Mouse (Mus musculus) hindbrain, embryonic 14.5 days (tissue): Measurements from ENCODE around the gene Zfp68. TPM values are rescaled to one million over a fixed set of nuclear protein-coding genes. Genes with fewer than 3 reads are reported as not detected.
"Not testable (repeated sequence)": the region's sequence is repeated elsewhere in the genome, so short reads cannot be mapped to it uniquely, and the experiment has no call there.

Experiments
- ATAC-seq: fragments of 200-750 bp; cut with Nextera tagmentation; 2 replicates; pipeline ENCODE4 v1.8.0; 2017; ENCODE audit warnings: moderate number of reproducible peaks, mild to moderate bottlenecking, moderate TSS enrichment, moderate library complexity; ENCODE audit not compliant: low FRiP score
- DNase-seq: peaks from one replicate; pipeline ENCODE4 v3.0.0-alpha.2; 2015; ENCODE audit warnings: low spot score
- H3K27ac ChIP-seq: fragments of 300-500 bp; sonication (generic); 2 replicates; pipeline ENCODE4 v1.5.1; 2014; ENCODE audit warnings: mild to moderate bottlenecking, moderate library complexity
- H3K27me3 ChIP-seq: fragments of 300-500 bp; sonication (generic); 2 replicates; pipeline ENCODE4 v1.6.1; 2014; ENCODE audit warnings: mild to moderate bottlenecking, low read length, mixed read lengths; ENCODE audit not compliant: control insufficient read depth, insufficient read depth
- H3K36me3 ChIP-seq: fragments of 300-500 bp; sonication (generic); replicated peaks from 2 replicates; pipeline ENCODE4 v1.6.1; 2014; ENCODE audit not compliant: control insufficient read depth, insufficient read depth
- H3K4me1 ChIP-seq: fragments of 300-500 bp; sonication (generic); replicated peaks from 2 replicates; pipeline ENCODE4 v1.6.1; 2014; ENCODE audit warnings: antibody characterized with exemption, low read length, mixed read lengths; ENCODE audit not compliant: control insufficient read depth, insufficient read depth
- H3K4me2 ChIP-seq: fragments of 300-500 bp; sonication (generic); replicated peaks from 2 replicates; pipeline ENCODE4 v1.6.1; 2014; ENCODE audit warnings: mild to moderate bottlenecking, moderate library complexity
- H3K4me3 ChIP-seq: fragments of 300-500 bp; sonication (generic); replicated peaks from 2 replicates; pipeline ENCODE4 v1.5.1; 2014; ENCODE audit warnings: mild to moderate bottlenecking, low read length
- H3K9ac ChIP-seq: fragments of 300-500 bp; sonication (generic); 2 replicates; pipeline ENCODE4 v1.6.1; 2014
- H3K9me3 ChIP-seq: fragments of 300-500 bp; sonication (generic); 2 replicates; pipeline ENCODE4 v1.6.1; 2016; ENCODE audit warnings: low read length; ENCODE audit not compliant: control insufficient read depth
- WGBS: fragments of 180-500 bp; shearing (Covaris S2); extraction: QIAGEN DNeasy Blood & Tissue Kit; methylation state at CpG from one replicate; pipeline ENCODE4 v1.1.7; 2014; 5-methylcytosine and 5-hydroxymethylcytosine counted together
- microRNA-seq: library from miRNA; unstranded; fragments of <30 nt; microRNA quantifications from one replicate; pipeline ENCODE4, GENCODE M21; 2016
- polyA plus RNA-seq: library from polyadenylated mRNA; unstranded; fragments of >200 nt; fragmentation: Nextera tagmentation; extraction: Ambion mirVana; gene quantifications from 2 replicates; pipeline ENCODE4 v1.2.1, GENCODE M21; 2014

Zfp68 gene
- polyA plus RNA-seq, 1 experiment from 2014 or later = 83.0 TPM

DNA sequence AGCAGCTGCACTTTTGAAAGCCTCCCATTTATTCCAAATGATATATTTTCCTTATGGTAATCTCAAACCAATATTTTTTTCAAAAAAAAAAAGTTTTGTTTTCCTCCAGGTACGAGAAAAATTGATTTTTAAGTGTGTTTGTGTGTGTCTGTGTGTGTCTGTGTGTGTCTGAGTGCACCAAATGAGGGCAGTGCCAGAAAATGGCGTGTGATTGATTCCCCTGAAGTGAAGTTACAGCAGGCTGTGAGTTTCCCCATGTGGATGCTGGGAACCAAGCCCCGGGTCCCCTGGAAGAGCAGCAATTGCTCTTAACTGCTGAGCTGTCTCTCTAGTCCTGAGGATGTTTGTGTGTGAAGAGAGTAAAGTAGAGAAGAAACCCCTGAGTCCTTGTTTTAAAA, 3.9 kb upstream of the Zfp68 start:
- DNase-seq (no peak), ATAC-seq (no peak)
- Histone ChIP-seq H3K27me3 (no peaks in the 10 kb centered on the region), H3K27ac (peak overlapping the region; percentile 91), H3K4me2 (peak overlapping the region; percentile 66), H3K9ac (peak overlapping the region; percentile 83), H3K36me3 (no peaks in the 10 kb centered on the region), H3K4me1 (peaks cover 32% of the 10 kb centered on the region), H3K4me3 (peak overlapping the region; percentile 53), H3K9me3 (no peaks in the 10 kb centered on the region)
- 17% methylated on average over 3 of the region's 3 CpGs for WGBS

DNA sequence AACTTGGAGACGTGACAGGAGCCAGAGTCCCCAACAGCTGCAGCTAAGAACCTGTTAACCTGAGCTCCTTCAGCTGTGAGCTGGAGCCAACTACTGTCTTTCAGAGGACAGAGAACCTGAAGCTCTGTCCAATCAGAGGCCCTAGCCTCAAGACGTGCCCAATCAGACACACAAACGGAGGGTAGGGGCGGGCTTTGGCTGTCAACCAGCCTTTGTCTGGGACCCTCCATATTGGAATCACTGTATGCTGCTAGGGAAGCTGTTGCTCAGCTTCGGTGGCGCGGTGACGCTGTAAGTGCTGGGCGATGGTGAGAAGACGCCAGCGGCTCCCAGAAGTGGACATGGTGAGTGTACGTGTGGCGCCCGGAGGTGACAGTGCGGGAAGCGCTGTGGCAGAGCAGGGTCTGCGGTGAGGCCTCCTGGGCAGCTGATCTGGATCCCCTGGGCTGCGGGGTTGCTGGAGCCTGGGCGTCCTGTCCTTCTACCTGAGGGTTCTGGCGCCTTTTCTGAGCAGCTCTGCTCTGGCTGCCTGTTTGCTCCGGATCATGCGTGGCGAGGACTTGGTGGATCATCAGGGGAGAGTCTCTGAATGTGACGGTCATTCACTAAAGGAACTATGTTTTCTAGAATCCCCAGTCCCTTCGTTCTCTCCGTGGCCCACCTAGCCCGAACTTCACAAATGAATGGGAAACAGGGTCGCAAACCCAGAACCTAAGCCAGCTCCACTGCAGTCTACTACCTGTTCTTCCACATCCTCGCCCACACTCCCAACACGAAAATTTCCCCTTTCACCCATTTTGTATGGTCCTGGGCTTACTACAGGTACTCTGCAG, 3.3 kb upstream of the Zfp68 start, which contains the start of gene A430033K04Rik:
Gene A430033K04Rik, plus strand, starts transcription at position 215 of the 833 bp plus-strand sequence.
- Histone ChIP-seq H3K4me2 (peak within 1 kb of the TSS; percentile 66), H3K4me1 (peaks cover 32% of the 10 kb centered on the region), H3K27me3 (no peaks in the 10 kb centered on the region), H3K4me3 (peak within 1 kb of the TSS; percentile 53), H3K9me3 (no peaks in the 10 kb centered on the region), H3K27ac (peak within 1 kb of the TSS; percentile 91), H3K9ac (peak within 1 kb of the TSS; percentile 83), H3K36me3 (no peaks in the 10 kb centered on the region; the same call in 1 of the 2 replicates)
- under 1% methylated on average over 30 of the region's 30 CpGs for WGBS
- ATAC-seq (peak; percentile 95), DNase-seq (peak; percentile 92)

DNA sequence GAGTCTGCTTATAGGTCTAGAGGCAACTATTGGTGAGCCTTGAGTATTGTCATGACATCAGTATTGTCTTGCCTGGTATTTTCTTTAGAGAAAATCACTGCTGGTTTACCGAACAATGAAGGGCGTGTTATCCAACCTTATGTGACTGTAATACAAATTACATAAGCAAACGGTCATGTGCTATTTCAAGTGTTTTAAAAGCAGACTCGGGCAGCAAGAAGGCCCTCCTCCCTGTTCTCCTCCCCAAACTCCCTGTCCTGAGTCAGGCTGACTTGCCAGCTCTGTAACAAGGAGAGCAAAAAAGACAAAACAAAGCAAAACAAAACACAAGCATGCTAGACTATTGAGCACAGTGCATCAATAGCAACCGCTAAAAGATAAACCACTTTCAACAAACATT, 1.3 kb upstream of the Zfp68 start:
- Histone ChIP-seq H3K9me3 (peaks cover 17% of the 10 kb centered on the region), H3K4me3 (no peak overlapping the region), H3K9ac (no peak overlapping the region), H3K36me3 (peaks cover 17% of the 10 kb centered on the region), H3K27ac (peak overlapping the region; percentile 99; the same call in 1 of the 2 replicates), H3K4me2 (no peak overlapping the region), H3K27me3 (no peaks in the 10 kb centered on the region), H3K4me1 (peaks cover 31% of the 10 kb centered on the region)
- ATAC-seq (no peak), DNase-seq (no peak)
- WGBS = 67% methylated on average over 5 of the region's 5 CpGs

DNA sequence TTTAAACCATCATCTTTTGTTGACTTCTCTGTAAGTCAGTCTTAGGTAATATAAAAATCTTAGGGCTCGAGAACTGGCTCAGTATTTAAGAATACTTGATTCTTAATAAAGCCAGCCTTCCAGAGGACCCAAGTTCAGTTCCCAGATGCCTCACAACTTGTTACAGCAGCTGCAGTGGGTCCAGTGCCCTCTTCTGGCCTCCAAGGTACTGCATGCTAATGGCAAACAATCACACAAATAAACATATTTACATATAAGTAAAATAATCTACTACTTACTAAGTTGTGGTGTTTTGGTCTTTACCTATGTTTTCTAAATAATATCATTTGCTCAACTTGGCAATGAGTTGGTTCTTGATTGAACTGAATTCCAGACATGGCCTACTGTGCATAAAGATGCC, 1.2 kb downstream of the Zfp68 start:
- Histone ChIP-seq H3K9me3 (peaks cover 42% of the 10 kb centered on the region), H3K27me3 (no peaks in the 10 kb centered on the region), H3K9ac (0 out of 2 replicates have a peak overlapping the region, but pooled peaks have one; percentile 99), H3K4me2 (peak overlapping the region; percentile 60), H3K36me3 (peaks cover 42% of the 10 kb centered on the region), H3K27ac (no peak overlapping the region), H3K4me1 (peaks cover 10% of the 10 kb centered on the region; the same call in 1 of the 2 replicates), H3K4me3 (peak overlapping the region; percentile 93)
- DNase-seq = no peak
- ATAC-seq = no peak
- WGBS = 100% methylated on average over 1 of the region's 1 CpGs

DNA sequence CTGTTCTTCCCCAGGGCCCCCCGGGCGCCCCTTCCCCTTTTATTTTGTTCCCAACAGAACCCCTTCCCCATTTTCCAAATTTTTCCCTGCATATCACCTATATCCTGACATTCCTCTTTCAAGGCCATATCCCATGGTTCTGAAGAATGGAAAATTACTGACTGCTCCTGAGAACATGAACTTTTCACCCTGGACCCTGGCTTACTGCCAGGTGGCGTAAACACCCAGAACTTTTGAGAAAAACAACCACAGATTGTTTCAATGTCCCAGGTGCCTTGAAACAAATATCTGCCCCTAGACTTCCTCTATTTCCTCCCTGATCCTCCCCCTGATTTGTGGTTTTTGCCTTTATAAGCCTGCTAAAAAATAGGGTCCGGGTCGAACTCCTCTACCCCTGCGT, 32.2 kb downstream of the Zfp68 start:
- Histone ChIP-seq H3K36me3 (no peaks in the 10 kb centered on the region), H3K4me2 (no peak overlapping the region), H3K4me3 (no peak overlapping the region), H3K27me3 (no peaks in the 10 kb centered on the region), H3K4me1 (no peaks in the 10 kb centered on the region), H3K9me3 (peaks cover 28% of the 10 kb centered on the region), H3K9ac (no peak overlapping the region), H3K27ac (no peak overlapping the region)
- WGBS = 94% methylated on average over 6 of the region's 6 CpGs
- DNase-seq (no peak), ATAC-seq (no peak)

DNA sequence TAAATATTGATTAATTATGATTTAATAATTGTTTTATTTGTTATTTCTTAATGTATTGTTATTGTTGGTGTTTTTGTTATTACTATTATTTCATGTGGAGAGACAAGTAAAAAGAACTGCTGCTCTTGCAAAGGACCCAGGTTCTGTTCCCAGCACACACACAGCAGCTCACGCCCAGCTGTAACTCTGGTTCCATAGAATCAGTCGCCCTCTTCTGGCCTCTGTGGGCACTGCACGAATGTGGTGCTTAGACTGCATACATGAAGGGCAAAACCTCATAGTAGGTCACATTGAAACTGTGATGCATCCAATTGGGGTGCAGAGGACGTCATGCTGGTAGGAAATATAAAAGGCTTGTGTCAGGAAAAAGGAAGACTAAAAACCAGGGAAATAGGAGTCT, 47.9 kb downstream of the Zfp68 start:
- Histone ChIP-seq H3K36me3 (no peaks in the 10 kb centered on the region), H3K9me3 (0 out of 2 replicates have a peak, but pooled peaks cover 3% of the 10 kb centered on the region), H3K9ac (no peak overlapping the region), H3K27ac (no peak overlapping the region), H3K27me3 (no peaks in the 10 kb centered on the region), H3K4me2 (no peak overlapping the region), H3K4me1 (no peaks in the 10 kb centered on the region), H3K4me3 (no peak overlapping the region)
- ATAC-seq = no peak
- DNase-seq = peak; percentile 50
- 51% methylated on average over 4 of the region's 4 CpGs for WGBS

DNA sequence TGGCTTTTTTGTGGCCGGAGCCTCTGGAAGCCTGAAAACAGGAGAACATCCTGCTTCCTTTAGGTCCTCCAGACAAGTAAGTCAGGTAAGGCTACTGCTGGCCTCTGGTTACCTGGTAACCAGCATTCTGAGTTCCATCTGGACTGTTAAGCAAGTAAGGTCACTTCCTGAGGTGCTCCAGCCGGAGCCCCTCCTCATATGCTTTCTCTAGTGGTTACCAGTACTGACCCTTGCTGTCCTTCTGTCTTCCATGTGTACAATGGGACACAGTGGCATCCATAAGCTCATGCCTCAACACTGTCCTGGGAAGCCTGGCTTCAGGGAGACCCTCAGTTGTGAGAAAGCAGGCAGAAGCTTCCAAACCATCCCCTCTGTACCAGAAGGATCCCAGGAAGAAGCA, 54.9 kb downstream of the Zfp68 start, which contains the start of gene 1700123K08Rik:
Gene 1700123K08Rik, minus strand, starts transcription at position 101 of the 400 bp plus-strand sequence.
- H3K9ac ChIP-seq, DNase-seq, H3K4me2 ChIP-seq, H3K27me3 ChIP-seq, ATAC-seq, H3K4me1 ChIP-seq, H3K27ac ChIP-seq, H3K9me3 ChIP-seq, H3K36me3 ChIP-seq, H3K4me3 ChIP-seq: not testable (repeated sequence)
- 86% methylated on average over 2 of the region's 2 CpGs for WGBS

Small RNAs within 50 kb of the gene (microRNA-seq; reads per million reads assigned to microRNA genes)
- not detected for gene Gm24082

Other genes with a start within 250 kb of the Zfp68 start
- 65.9 and 72.2 TPM in 2 replicates for gene Zfp157, start 178.3 kb downstream of the Zfp68 start, polyA plus RNA-seq
- gene 1700123K08Rik, start 55.0 kb downstream of the Zfp68 start, polyA plus RNA-seq = not detected in 2 replicates
- gene A430033K04Rik, start 3.1 kb upstream of the Zfp68 start, polyA plus RNA-seq = 20.0 and 20.7 TPM in 2 replicates
- 63.5 and 72.0 TPM in 2 replicates for gene Fam20c, start 134.8 kb upstream of the Zfp68 start, polyA plus RNA-seq
- gene Gm5294, start 200.3 kb upstream of the Zfp68 start, polyA plus RNA-seq = 1.3 TPM in 1 of 2 replicates, not detected in the other